Mouse (Mus musculus) liver, postnatal 0 days (tissue): ENCODE data around the gene Zcchc8.

Experiments
- CTCF ChIP-seq: sonication (generic); IDR thresholded peaks from 2 replicates; pipeline ENCODE4 v1.5.1; 2016; ENCODE audit warnings: antibody characterized with exemption, low read depth
- EP300 ChIP-seq: IDR thresholded peaks from 2 replicates; pipeline ENCODE4 v1.6.1; 2016; ENCODE audit warnings: antibody characterized with exemption, low read depth, mild to moderate bottlenecking

- no peak for TF ChIP-seq CTCF
- TF ChIP-seq EP300 = no peak
Measured at GRCm38 (mm10) chr5:123708598-123708997, 12.3 kb downstream of the Zcchc8 start.
